18 mouse cellular contexts compared by ENCODE assay signal in genomic region chr7:130143371-130143770, GRCm38 (mm10).
DNase-seq lines count a peak whose midpoint lies in the region; ATAC-seq and TF ChIP-seq lines count a peak whose summit lies in the region.
"Had no signal": no experiment of that assay in that cellular context is flagged by ENCODE, and none has a peak within 500 bp of the region (broad histone marks: within the 10 kb centered on the region; RNA-seq: fewer than 3 reads in every experiment).

No protein-coding gene starts in this region.

- H3K9me3 ChIP-seq in heart, embryonic 14.5 days (ENCODE audit: control insufficient read depth, low read length): no peaks in the 10 kb centered on the region
- no peaks in the 10 kb centered on the region for H3K9me3 ChIP-seq in stomach, postnatal 0 days (ENCODE audit: control insufficient read depth, low read length)
- H3K9me3 ChIP-seq: kidney, embryonic 15.5 days; liver, embryonic 12.5 days; neural tube, embryonic 12.5 days had no signal

- 0 out of 2 replicates have a peak, but pooled peaks have one; percentile 33 for ATAC-seq in heart, embryonic 14.5 days (ENCODE audit: insufficient number of reproducible peaks, insufficient read depth, low FRiP score, low read depth)
- ATAC-seq in stomach, postnatal 0 days (ENCODE audit: low FRiP score, low TSS enrichment): peak; percentile 82
- ATAC-seq: activated CD4-positive, CD25-positive, alpha-beta regulatory T cell, adult 4 months; forebrain, postnatal 0 days; liver, embryonic 12.5 days had no signal

- intact Hi-C loops in heart, postnatal 36 days (cut with DNase I): no loop called here

- no peak for TF ChIP-seq CTCF in stomach, postnatal 0 days (IDR thresholded peaks at IDR 0.05; ENCODE audit: low read depth)

- peak; percentile 20 for TF ChIP-seq EP300 in stomach, postnatal 0 days (optimal IDR thresholded peaks at IDR 0.05)

- H3K4me1 ChIP-seq in heart, embryonic 14.5 days (ENCODE audit: control insufficient read depth in 2 of 2, insufficient read depth in 2 of 2, low read length in 2 of 2): peaks cover 37 to 48% of the 10 kb centered on the region in 2 experiments
- no peaks in the 10 kb centered on the region; the same call in 1 of the 2 replicates for H3K4me1 ChIP-seq in stomach, postnatal 0 days (replicated peaks; ENCODE audit: control insufficient read depth, insufficient read depth)
- H3K4me1 ChIP-seq: neural tube, embryonic 12.5 days had no signal

- no peak overlapping the region for H3K9ac ChIP-seq in heart, embryonic 14.5 days (ENCODE audit: low read length)
- H3K9ac ChIP-seq in stomach, postnatal 0 days (ENCODE audit: low read length): no peak overlapping the region
- H3K9ac ChIP-seq: forebrain, postnatal 0 days; hindbrain, embryonic 14.5 days; kidney, embryonic 15.5 days; liver, embryonic 12.5 days; neural tube, embryonic 12.5 days had no signal

- H3K27me3 ChIP-seq in heart, embryonic 14.5 days (ENCODE audit: control insufficient read depth, insufficient read depth, low read length): no peaks in the 10 kb centered on the region
- H3K27me3 ChIP-seq in stomach, postnatal 0 days (ENCODE audit: control insufficient read depth, insufficient read depth, low read length): no peaks in the 10 kb centered on the region
- H3K27me3 ChIP-seq: kidney, embryonic 15.5 days; liver, embryonic 12.5 days; neural tube, embryonic 12.5 days had no signal

- no peak overlapping the region for H3K4me2 ChIP-seq in heart, embryonic 14.5 days (ENCODE audit: low read length)
- no peak overlapping the region for H3K4me2 ChIP-seq in stomach, postnatal 0 days (replicated peaks; ENCODE audit: low read depth)
- H3K4me2 ChIP-seq: hindbrain, embryonic 14.5 days; kidney, embryonic 15.5 days; liver, embryonic 12.5 days; neural tube, embryonic 12.5 days had no signal

- WGBS in heart, embryonic 14.5 days: 21% methylated on average over 7 of the region's 7 CpGs
- 57% methylated on average over 7 of the region's 7 CpGs for WGBS in stomach, postnatal 0 days

- no peaks in the 10 kb centered on the region for H3K36me3 ChIP-seq in heart, embryonic 14.5 days (ENCODE audit: control insufficient read depth, insufficient read depth, low read length)
- no peaks in the 10 kb centered on the region for H3K36me3 ChIP-seq in stomach, postnatal 0 days (ENCODE audit: control insufficient read depth, insufficient read depth, low read length)
- H3K36me3 ChIP-seq: kidney, embryonic 15.5 days; liver, embryonic 12.5 days; neural tube, embryonic 12.5 days had no signal

- no peak for DNase-seq in heart, postnatal 36 days
- peak; percentile 31 for DNase-seq in lung, postnatal 10 days
- no peak for DNase-seq in lung, postnatal 36 days
- DNase-seq in heart, postnatal 4 days: peak; percentile 14
- DNase-seq in stomach, postnatal 0 days (ENCODE audit: low spot score): peak; percentile 30
- DNase-seq in adrenal gland, postnatal 10 days: no peak
- DNase-seq: cerebellum, adult 11 months; forebrain, postnatal 0 days; gastrocnemius, postnatal 36 days; lung, postnatal 4 days; midbrain, embryonic 14.5 days; thymus, postnatal 4 days had no signal

- H3K27ac ChIP-seq in heart, embryonic 14.5 days (replicated peaks in 1 of 2; ENCODE audit: control insufficient read depth in 1 of 2, insufficient read depth in 1 of 2, low read depth in 2 of 2, low read length in 2 of 2): peak overlapping the region; percentile 13 to 42; a peak in 2 of 4 replicates
- H3K27ac ChIP-seq in stomach, postnatal 0 days (replicated peaks): peak overlapping the region; percentile 76
- H3K27ac ChIP-seq: hindbrain, embryonic 14.5 days; kidney, embryonic 15.5 days; liver, embryonic 12.5 days; neural tube, embryonic 12.5 days had no signal

- no peak overlapping the region for H3K4me3 ChIP-seq in heart, embryonic 14.5 days (ENCODE audit: control insufficient read depth in 1 of 2, insufficient read depth in 1 of 2, low read depth in 1 of 2, low read length in 2 of 2)
- no peak overlapping the region for H3K4me3 ChIP-seq in stomach, postnatal 0 days (ENCODE audit: low read depth, low read length)
- H3K4me3 ChIP-seq: kidney, embryonic 15.5 days; liver, embryonic 12.5 days; neural tube, embryonic 12.5 days had no signal

Comparison
In these comparisons a context has a peak if more than half of its experiments do, and no peak if none do; other contexts are left out.
1. DNase-seq: peak in lung, postnatal 10 days (single experiment), heart, postnatal 4 days (single experiment) and stomach, postnatal 0 days (single experiment); none in heart, postnatal 36 days (0 of 2), lung, postnatal 36 days (single experiment) and adrenal gland, postnatal 10 days (single experiment).